Mouse (Mus musculus) limb, embryonic 14.5 days (tissue): ENCODE data around the gene Pde4a. TPM values are rescaled to one million over a fixed set of nuclear protein-coding genes. Genes with fewer than 3 reads are reported as not detected.

Source experiments
- ATAC-seq: fragments of 200-750 bp; cut with Nextera tagmentation; 2 replicates; pipeline ENCODE4 v1.8.0; 2017; ENCODE audit warnings: low read depth, moderate number of reproducible peaks, moderate TSS enrichment; ENCODE audit not compliant: low FRiP score
- DNase-seq: peaks from one replicate; pipeline ENCODE4 v3.0.0-alpha.2; 2015; ENCODE audit warnings: low spot score
- H3K27ac ChIP-seq: fragments of 300-500 bp; sonication (generic); replicated peaks from 2 replicates; pipeline ENCODE4 v1.5.1; 2014; ENCODE audit warnings: low read depth, mild to moderate bottlenecking, low read length, moderate library complexity, mixed read lengths
- H3K27me3 ChIP-seq: fragments of 300-500 bp; sonication (generic); 2 replicates; pipeline ENCODE4 v1.6.1; 2014; ENCODE audit warnings: low read length, mixed read lengths; ENCODE audit not compliant: control insufficient read depth, insufficient read depth
- H3K36me3 ChIP-seq: fragments of 300-500 bp; sonication (generic); 2 replicates; pipeline ENCODE4 v1.6.1; 2014; ENCODE audit warnings: mild to moderate bottlenecking, low read length, moderate library complexity, mixed read lengths; ENCODE audit not compliant: control insufficient read depth, insufficient read depth
- H3K4me1 ChIP-seq: fragments of 300-500 bp; sonication (generic); 2 replicates; pipeline ENCODE4 v1.6.1; 2014; ENCODE audit warnings: antibody characterized with exemption, low read length, mixed read lengths; ENCODE audit not compliant: control insufficient read depth, insufficient read depth
- H3K4me2 ChIP-seq: fragments of 300-500 bp; sonication (generic); replicated peaks from 2 replicates; pipeline ENCODE4 v1.6.1; 2014; ENCODE audit warnings: low read depth, mild to moderate bottlenecking, low read length, moderate library complexity; ENCODE audit not compliant: severe bottlenecking
- H3K4me3 ChIP-seq: fragments of 300-500 bp; sonication (generic); replicated peaks from 2 replicates; pipeline ENCODE4 v1.5.1; 2014; ENCODE audit warnings: low read length
- H3K9ac ChIP-seq: fragments of 300-500 bp; sonication (generic); 2 replicates; pipeline ENCODE4 v1.6.1; 2014; ENCODE audit warnings: mild to moderate bottlenecking, low read depth, low read length, moderate library complexity; ENCODE audit not compliant: severe bottlenecking
- H3K9me3 ChIP-seq: fragments of 300-500 bp; sonication (generic); 2 replicates; pipeline ENCODE4 v1.6.1; 2016; ENCODE audit warnings: low read length; ENCODE audit not compliant: control insufficient read depth
- POLR2A ChIP-seq: fragments of 200-500 bp; IDR thresholded peaks from 2 replicates; pipeline ENCODE4 v1.8.0; 2012; ENCODE audit warnings: inconsistent platforms, mild to moderate bottlenecking, moderate library complexity, borderline replicate concordance; ENCODE audit not compliant: insufficient read depth, insufficient read length; ENCODE audit errors: extremely low read depth
- WGBS: fragments of 180-500 bp; shearing (Covaris S2); extraction: QIAGEN DNeasy Blood & Tissue Kit; methylation state at CpG from one replicate; pipeline ENCODE4 v1.1.7; 2014; 5-methylcytosine and 5-hydroxymethylcytosine counted together
- polyA plus RNA-seq, 2 experiments: library from polyadenylated mRNA; depleted of rRNA in 1 of 2; stranded (reverse) in 1 of 2; unstranded in 1 of 2; fragments of >200 nt; fragmentation: Nextera tagmentation in 1 of 2; extraction: Ambion mirVana in 1 of 2; gene quantifications; 2 replicates each; pipeline versions ENCODE4 v1.2.1 to v1.2.3; 2012 to 2014

Gene Pde4a
- polyA plus RNA-seq, 2 experiments: 4.4 to 5.7 TPM

DNA sequence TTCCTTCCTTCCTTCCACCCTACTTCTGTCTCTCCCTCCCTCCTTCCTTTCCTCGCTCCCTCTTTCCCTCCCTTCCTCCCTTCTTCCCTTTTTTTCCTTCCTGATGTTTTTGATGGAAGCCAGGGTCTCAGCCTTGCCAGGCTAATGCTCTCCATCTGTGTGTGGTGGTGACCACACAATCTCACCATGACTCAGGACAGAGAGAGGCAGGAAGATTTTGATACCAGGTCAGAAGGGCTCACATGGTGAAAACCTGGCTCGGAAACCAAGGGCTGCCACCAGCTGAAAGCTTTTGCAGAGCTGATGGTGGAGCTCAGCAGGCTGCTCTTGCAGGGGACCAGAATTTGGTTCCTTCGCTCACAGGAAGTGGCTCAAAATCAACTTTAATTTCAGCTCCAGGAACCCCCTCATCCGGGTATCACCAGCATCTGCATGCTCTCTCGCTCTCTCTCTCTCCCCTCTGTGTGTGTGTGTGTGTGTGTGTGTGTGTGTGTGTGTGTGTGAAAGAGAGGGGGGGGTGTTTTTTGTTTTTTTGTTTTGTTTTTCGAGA lies 95.1 kb downstream of the Pde4a start:
- Histone ChIP-seq H3K9ac (no peak overlapping the region), H3K36me3 (no peaks in the 10 kb centered on the region), H3K4me3 (no peak overlapping the region), H3K4me1 (peaks cover 5% of the 10 kb centered on the region), H3K9me3 (no peaks in the 10 kb centered on the region), H3K27me3 (no peaks in the 10 kb centered on the region), H3K27ac (no peak overlapping the region), H3K4me2 (no peak overlapping the region)
- WGBS: 68% methylated on average over 5 of the region's 6 CpGs
- ATAC-seq (no peak), DNase-seq (no peak)
- TF ChIP-seq POLR2A: no peak

DNA sequence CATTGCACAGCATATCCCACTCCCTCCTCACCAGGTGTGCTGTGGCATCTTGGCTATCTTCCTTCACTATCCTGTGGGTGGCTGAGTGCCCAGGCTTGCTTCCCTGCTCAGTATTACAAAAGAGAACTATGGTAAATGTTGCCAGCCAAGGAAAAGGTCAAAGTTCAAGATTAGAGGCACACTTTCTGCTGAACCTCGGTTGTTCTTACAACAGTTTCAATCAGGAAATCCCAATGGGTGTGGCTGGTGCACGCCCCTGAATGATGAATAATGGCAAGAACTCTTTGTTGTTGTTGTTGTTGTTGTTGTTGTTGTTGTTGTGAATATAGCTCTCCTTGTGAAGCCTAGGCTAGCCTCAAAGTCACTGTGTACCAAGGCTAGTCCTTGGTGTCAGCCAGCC lies 96.3 kb downstream of the Pde4a start:
- Histone ChIP-seq H3K4me2 (no peak overlapping the region), H3K27me3 (no peaks in the 10 kb centered on the region), H3K9me3 (no peaks in the 10 kb centered on the region), H3K27ac (no peak overlapping the region), H3K4me1 (peaks cover 9% of the 10 kb centered on the region), H3K36me3 (no peaks in the 10 kb centered on the region), H3K9ac (no peak overlapping the region), H3K4me3 (no peak overlapping the region)
- 61% methylated on average over 2 of the region's 2 CpGs for WGBS
- no peak for TF ChIP-seq POLR2A
- ATAC-seq (no peak), DNase-seq (no peak)

Other genes starting within 250 kb of the Pde4a start
- 115 and 118 TPM in 2 replicates for gene Dnmt1, start 205.8 kb upstream of the Pde4a start, polyA plus RNA-seq (2012; rRNA removed)
- gene Dnmt1, start 205.8 kb upstream of the Pde4a start, polyA plus RNA-seq (2014; fragmentation: Nextera tagmentation; extraction: Ambion mirVana): 60.9 and 62.0 TPM in 2 replicates
- gene S1pr2, start 188.9 kb upstream of the Pde4a start, polyA plus RNA-seq (2012; rRNA removed): 28.3 and 37.6 TPM in 2 replicates
- gene S1pr2, start 188.9 kb upstream of the Pde4a start, polyA plus RNA-seq (2014; fragmentation: Nextera tagmentation; extraction: Ambion mirVana): 59.9 and 67.9 TPM in 2 replicates
- 89.0 and 114 TPM in 2 replicates for gene Mrpl4, start 163.0 kb upstream of the Pde4a start, polyA plus RNA-seq (2012; rRNA removed)
- gene Mrpl4, start 163.0 kb upstream of the Pde4a start, polyA plus RNA-seq (2014; fragmentation: Nextera tagmentation; extraction: Ambion mirVana): 115 and 118 TPM in 2 replicates
- gene Icam1, start 149.7 kb upstream of the Pde4a start, polyA plus RNA-seq (2012; rRNA removed): 15.5 and 16.6 TPM in 2 replicates
- gene Icam1, start 149.7 kb upstream of the Pde4a start, polyA plus RNA-seq (2014; fragmentation: Nextera tagmentation; extraction: Ambion mirVana): 18.3 and 21.2 TPM in 2 replicates
- gene Icam4, start 136.3 kb upstream of the Pde4a start, polyA plus RNA-seq (2012; rRNA removed): 0.26 and 0.47 TPM in 2 replicates
- gene Icam4, start 136.3 kb upstream of the Pde4a start, polyA plus RNA-seq (2014; fragmentation: Nextera tagmentation; extraction: Ambion mirVana): 0.99 and 1.3 TPM in 2 replicates
- gene Icam5, start 133.6 kb upstream of the Pde4a start, polyA plus RNA-seq (2012; rRNA removed): 0.23 and 0.34 TPM in 2 replicates
- gene Icam5, start 133.6 kb upstream of the Pde4a start, polyA plus RNA-seq (2014; fragmentation: Nextera tagmentation; extraction: Ambion mirVana): 0.08 and 0.11 TPM in 2 replicates
- gene Zglp1, start 98.6 kb upstream of the Pde4a start, polyA plus RNA-seq (2012; rRNA removed): 1.4 TPM in 1 of 2 replicates, not detected in the other
- 0.23 TPM in 1 of 2 replicates, not detected in the other for gene Zglp1, start 98.6 kb upstream of the Pde4a start, polyA plus RNA-seq (2014; fragmentation: Nextera tagmentation; extraction: Ambion mirVana)
- gene Gm49373, start 92.6 kb upstream of the Pde4a start, polyA plus RNA-seq (2012; rRNA removed): 1.8 and 1.9 TPM in 2 replicates
- 0.72 and 1.0 TPM in 2 replicates for gene Gm49373, start 92.6 kb upstream of the Pde4a start, polyA plus RNA-seq (2014; fragmentation: Nextera tagmentation; extraction: Ambion mirVana)
- gene Fdx1l, start 92.1 kb upstream of the Pde4a start, polyA plus RNA-seq (2012; rRNA removed): 68.9 and 80.0 TPM in 2 replicates
- gene Fdx1l, start 92.1 kb upstream of the Pde4a start, polyA plus RNA-seq (2014; fragmentation: Nextera tagmentation; extraction: Ambion mirVana): 65.1 and 67.4 TPM in 2 replicates
- gene Gm38431, start 73.7 kb upstream of the Pde4a start, polyA plus RNA-seq (2012; rRNA removed): 5.3 and 5.9 TPM in 2 replicates
- 1.6 and 2.6 TPM in 2 replicates for gene Gm38431, start 73.7 kb upstream of the Pde4a start, polyA plus RNA-seq (2014; fragmentation: Nextera tagmentation; extraction: Ambion mirVana)
- 94.0 and 125 TPM in 2 replicates for gene Raver1, start 73.7 kb upstream of the Pde4a start, polyA plus RNA-seq (2012; rRNA removed)
- gene Raver1, start 73.7 kb upstream of the Pde4a start, polyA plus RNA-seq (2014; fragmentation: Nextera tagmentation; extraction: Ambion mirVana): 74.7 and 76.3 TPM in 2 replicates
- 20.9 and 25.8 TPM in 2 replicates for gene Tyk2, start 34.5 kb upstream of the Pde4a start, polyA plus RNA-seq (2012; rRNA removed)
- gene Tyk2, start 34.5 kb upstream of the Pde4a start, polyA plus RNA-seq (2014; fragmentation: Nextera tagmentation; extraction: Ambion mirVana): 10.6 and 11.4 TPM in 2 replicates
- gene Cdc37, start 15.7 kb upstream of the Pde4a start, polyA plus RNA-seq (2012; rRNA removed): 145 and 257 TPM in 2 replicates
- 292 and 299 TPM in 2 replicates for gene Cdc37, start 15.7 kb upstream of the Pde4a start, polyA plus RNA-seq (2014; fragmentation: Nextera tagmentation; extraction: Ambion mirVana)
- gene Keap1, start 73.6 kb downstream of the Pde4a start, polyA plus RNA-seq (2012; rRNA removed): 52.8 and 73.8 TPM in 2 replicates
- gene Keap1, start 73.6 kb downstream of the Pde4a start, polyA plus RNA-seq (2014; fragmentation: Nextera tagmentation; extraction: Ambion mirVana): 50.4 and 52.3 TPM in 2 replicates
- 1.6 TPM in 2 replicates for gene S1pr5, start 82.7 kb downstream of the Pde4a start, polyA plus RNA-seq (2012; rRNA removed)
- gene S1pr5, start 82.7 kb downstream of the Pde4a start, polyA plus RNA-seq (2014; fragmentation: Nextera tagmentation; extraction: Ambion mirVana): 1.1 and 2.5 TPM in 2 replicates
- gene Atg4d, start 99.6 kb downstream of the Pde4a start, polyA plus RNA-seq (2012; rRNA removed): 26.9 and 29.0 TPM in 2 replicates
- 31.6 and 35.8 TPM in 2 replicates for gene Atg4d, start 99.6 kb downstream of the Pde4a start, polyA plus RNA-seq (2014; fragmentation: Nextera tagmentation; extraction: Ambion mirVana)
- gene Kri1, start 122.3 kb downstream of the Pde4a start, polyA plus RNA-seq (2012; rRNA removed): 30.0 and 43.2 TPM in 2 replicates
- 13.7 and 14.5 TPM in 2 replicates for gene Kri1, start 122.3 kb downstream of the Pde4a start, polyA plus RNA-seq (2014; fragmentation: Nextera tagmentation; extraction: Ambion mirVana)
- gene Cdkn2d, start 125.7 kb downstream of the Pde4a start, polyA plus RNA-seq (2012; rRNA removed): 43.2 and 48.1 TPM in 2 replicates
- 51.1 and 56.0 TPM in 2 replicates for gene Cdkn2d, start 125.7 kb downstream of the Pde4a start, polyA plus RNA-seq (2014; fragmentation: Nextera tagmentation; extraction: Ambion mirVana)
- 12.8 and 16.3 TPM in 2 replicates for gene Ap1m2, start 146.6 kb downstream of the Pde4a start, polyA plus RNA-seq (2012; rRNA removed)
- gene Ap1m2, start 146.6 kb downstream of the Pde4a start, polyA plus RNA-seq (2014; fragmentation: Nextera tagmentation; extraction: Ambion mirVana): 23.0 and 29.3 TPM in 2 replicates
- 127 and 159 TPM in 2 replicates for gene Slc44a2, start 155.0 kb downstream of the Pde4a start, polyA plus RNA-seq (2012; rRNA removed)
- gene Slc44a2, start 155.0 kb downstream of the Pde4a start, polyA plus RNA-seq (2014; fragmentation: Nextera tagmentation; extraction: Ambion mirVana): 121 and 129 TPM in 2 replicates
- 180 and 195 TPM in 2 replicates for gene Ilf3, start 202.2 kb downstream of the Pde4a start, polyA plus RNA-seq (2012; rRNA removed)
- 174 and 201 TPM in 2 replicates for gene Ilf3, start 202.2 kb downstream of the Pde4a start, polyA plus RNA-seq (2014; fragmentation: Nextera tagmentation; extraction: Ambion mirVana)
- 77.9 and 80.8 TPM in 2 replicates for gene Qtrt1, start 246.1 kb downstream of the Pde4a start, polyA plus RNA-seq (2012; rRNA removed)
- 45.3 and 50.9 TPM in 2 replicates for gene Qtrt1, start 246.1 kb downstream of the Pde4a start, polyA plus RNA-seq (2014; fragmentation: Nextera tagmentation; extraction: Ambion mirVana)